Mouse (Mus musculus): ENCODE measurements around the gene 1190005I06Rik.
A peak's percentile ranks its signal among the peaks of the same experiment; 100 is the strongest.

Gene 1190005I06Rik

GRCm38 (mm10) chr8:120622161-120622560, 25.3 kb downstream of the 1190005I06Rik start:
- DNase-seq (ENCODE audit: low read depth in 2 of 2, low spot score in 2 of 2), result no peak

DNA sequence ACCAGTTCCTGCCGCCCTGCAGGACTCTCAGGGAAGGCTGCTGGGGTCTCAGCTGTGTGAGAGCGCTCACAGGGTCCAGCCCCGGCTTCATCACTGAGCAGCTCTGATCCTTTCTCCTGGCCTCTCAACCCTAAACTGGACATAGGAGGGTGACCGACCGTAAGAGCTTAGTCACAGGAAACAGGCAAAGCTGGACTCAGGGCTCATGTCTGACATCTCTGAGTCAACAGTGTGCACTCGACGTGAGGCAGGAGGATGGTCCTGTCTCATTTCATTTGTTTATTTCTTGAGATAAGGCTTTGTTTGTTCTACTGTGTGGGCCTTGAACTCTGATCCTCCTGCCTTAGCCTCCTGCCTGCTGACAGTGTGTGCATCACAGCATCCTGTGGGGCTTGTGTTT, 27.0 kb downstream of the 1190005I06Rik start:
- DNase-seq (ENCODE audit: low read depth in 2 of 2, low spot score in 2 of 2), result no peak

DNA sequence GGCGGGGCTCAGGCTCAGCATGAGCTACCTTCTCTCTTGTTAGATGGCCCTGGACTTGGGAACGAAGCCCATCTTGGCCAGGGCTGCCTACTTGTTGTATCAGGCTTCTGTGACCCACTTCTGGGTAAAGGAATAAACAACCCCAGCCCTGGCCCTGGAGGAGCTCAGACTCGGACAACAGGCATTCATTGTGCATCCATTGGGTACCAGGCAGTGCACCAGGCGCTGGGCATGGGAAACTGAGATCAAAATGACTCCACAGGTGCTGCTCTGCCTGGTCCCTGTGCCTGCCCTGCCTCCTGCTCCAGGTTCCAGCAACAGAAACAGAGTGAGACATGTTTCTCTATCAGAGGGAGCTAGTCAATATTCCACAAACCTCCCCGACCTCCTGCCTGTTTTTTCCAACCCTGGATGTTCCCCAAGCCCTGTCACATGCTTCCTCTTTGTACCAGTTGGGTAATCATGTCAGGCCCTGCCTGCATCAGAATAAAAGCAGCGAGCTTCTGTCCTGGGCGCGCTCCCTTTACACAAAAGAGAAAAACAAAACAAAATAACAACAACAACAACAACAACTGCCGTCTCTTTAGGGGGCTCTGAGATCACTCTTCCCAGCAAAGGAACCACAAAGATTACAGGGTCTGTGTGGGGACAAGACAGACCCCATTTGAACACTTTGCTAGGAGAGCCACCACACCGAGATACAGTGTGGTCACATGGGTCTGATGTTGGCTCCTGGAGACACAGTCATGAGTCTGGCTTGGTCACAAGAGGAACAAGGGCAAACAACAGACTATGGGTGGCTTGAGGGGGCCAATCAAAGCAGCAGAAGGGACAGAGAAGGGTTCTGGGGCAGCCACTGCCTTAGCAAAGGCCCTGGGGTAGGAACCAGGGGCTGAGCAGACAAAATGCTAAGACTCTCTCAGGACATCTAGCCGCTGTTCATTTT, 27.9 kb downstream of the 1190005I06Rik start:
- DNase-seq (ENCODE audit: low read depth in 2 of 2, low spot score in 2 of 2), result no peak

GRCm38 (mm10) chr8:120618110-120618509, 29.3 kb downstream of the 1190005I06Rik start:
- DNase-seq (ENCODE audit: low read depth in 2 of 2, low spot score in 2 of 2), result peak; percentile 59

DNA sequence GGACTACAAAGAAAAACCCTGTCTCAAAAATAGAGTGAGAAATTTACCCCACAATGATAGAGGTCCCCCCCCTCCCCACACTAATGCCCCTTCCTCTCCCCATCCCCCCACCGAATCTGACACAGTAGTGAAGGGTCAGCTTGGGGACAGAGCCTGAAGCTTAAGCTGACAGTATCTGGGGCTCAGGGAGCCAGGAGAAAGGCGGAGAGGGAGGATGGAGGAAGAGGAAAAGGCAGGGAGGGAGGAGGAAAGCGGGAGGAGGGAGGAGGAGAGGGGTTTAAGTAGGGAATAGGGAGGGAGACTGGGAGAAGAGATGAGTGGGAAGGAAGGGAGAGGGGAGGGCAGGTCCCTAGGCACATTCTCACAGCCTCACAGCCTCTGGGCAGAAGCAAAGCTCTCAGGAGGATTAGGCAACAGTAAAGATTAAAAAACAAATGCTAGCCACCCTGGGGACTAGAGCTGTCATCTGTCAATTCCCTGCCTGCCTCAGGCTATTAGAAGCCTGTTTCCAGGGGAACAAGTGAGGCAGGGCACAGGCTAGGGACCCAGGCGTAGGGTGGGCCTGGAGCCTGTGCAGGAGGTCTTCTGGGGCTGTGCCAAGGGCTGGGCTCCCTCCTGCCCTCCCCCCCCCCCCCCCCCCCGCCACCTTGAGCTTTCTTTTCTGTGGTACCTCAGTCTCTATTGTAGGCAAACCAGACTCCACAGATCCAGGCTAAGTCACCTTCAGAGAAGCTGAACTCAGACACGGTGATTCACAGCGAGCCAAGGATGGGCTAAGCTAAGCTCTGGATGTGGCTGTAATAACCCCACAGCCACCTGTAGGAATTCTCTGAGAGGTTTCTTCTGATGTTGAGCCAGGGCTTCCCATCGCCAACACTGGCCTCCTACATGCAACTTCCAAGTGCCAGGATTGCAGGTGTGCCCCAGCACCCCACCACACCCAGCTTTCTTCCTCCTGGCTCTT, 30.5 kb downstream of the 1190005I06Rik start:
- DNase-seq (ENCODE audit: low read depth in 2 of 2, low spot score in 2 of 2), result no peak

GRCm38 (mm10) chr8:120614491-120614890, 32.9 kb downstream of the 1190005I06Rik start:
- no peak for DNase-seq (ENCODE audit: low read depth in 2 of 2, low spot score in 2 of 2)

DNA sequence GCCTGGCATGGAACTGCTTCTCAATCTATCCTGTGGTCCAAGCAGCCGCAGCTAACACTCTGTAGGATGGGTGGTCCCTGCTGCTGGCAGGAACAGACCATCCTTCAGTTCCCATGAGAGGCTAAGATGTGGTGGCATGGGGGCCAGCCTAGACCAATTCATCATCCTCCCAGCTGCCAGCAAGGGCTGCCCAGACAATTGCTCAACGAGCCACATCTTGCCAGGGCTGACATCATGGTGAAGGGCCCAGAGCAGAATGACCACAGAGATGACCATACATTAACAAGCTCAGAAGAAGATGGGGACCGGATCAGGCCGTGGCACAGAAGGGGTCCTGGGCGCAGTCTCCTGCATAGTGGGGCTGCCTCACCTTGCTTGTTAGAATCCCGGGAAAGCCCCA, 36.6 kb downstream of the 1190005I06Rik start:
- DNase-seq (ENCODE audit: low read depth in 2 of 2, low spot score in 2 of 2), result no peak

- peak; percentile 50 to 69 for DNase-seq (ENCODE audit: low read depth in 2 of 2, low spot score in 2 of 2)
These were observed 39.5 kb downstream of the 1190005I06Rik start for GRCm38 (mm10) chr8:120607885-120608284.

- no peak for DNase-seq (ENCODE audit: low read depth in 2 of 2, low spot score in 2 of 2)
These were observed 40.0 kb downstream of the 1190005I06Rik start for GRCm38 (mm10) chr8:120607460-120607859.

DNA sequence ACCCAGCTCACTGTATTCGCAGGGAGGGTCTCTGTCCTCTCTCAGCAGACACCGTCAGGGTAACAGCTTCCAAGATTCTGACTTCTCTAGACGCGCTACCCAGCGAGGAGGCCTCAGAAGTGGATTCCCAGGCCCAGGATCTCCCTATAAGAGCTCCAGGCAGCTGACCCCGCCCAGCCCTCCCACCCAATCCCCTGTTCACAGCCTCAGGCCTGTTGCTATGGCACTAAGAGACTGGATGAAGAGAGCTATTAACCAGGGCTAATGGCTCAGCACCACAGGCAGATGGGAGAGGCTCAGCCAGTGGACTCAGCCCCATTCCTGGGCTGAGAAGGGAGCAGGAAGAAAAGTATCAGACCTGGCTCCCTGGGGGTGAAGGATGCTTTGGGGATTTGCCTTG, 44.8 kb downstream of the 1190005I06Rik start:
- DNase-seq (ENCODE audit: low read depth in 2 of 2, low spot score in 2 of 2), result no peak

DNA sequence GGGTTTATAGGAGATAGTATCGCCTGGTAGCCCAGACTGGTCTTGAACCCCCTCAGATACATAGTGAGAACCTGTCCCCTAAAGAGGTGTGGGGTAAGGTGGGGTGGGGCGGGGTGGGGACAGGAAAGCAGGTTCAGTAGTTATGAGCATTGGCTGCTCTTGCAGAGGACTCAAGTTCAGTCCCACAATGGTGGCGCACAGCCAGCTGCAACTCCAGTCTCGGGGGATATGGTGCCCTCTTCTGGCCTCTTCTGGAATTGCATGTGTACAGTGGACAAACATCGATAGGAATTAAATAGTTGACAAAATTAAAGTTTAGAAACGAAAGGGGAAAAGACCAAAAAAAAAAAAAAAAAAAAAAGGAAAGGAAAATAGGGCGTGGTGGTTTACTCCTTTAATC, 47.9 kb downstream of the 1190005I06Rik start:
- peak; percentile 72 to 73 for DNase-seq (ENCODE audit: low read depth in 2 of 2, low spot score in 2 of 2)

DNA sequence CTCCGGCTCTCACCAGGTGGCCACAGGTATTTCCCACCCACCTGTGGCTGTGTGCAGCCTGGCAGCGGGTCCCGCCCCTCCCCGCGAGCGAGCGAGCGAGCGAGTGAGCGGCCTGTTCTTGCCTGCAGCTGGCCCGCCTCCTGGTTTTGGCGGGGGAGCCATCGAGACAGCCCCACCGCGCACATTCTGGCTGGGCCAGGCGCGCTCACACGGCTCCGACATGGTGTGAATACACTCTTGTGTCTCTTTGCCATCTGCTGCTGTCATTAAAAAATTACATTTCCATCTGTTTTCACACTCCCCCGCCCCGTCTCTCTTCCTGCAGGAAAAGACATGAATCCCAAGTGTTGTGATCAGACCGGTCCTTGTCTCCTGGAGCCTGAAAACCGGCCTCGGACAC, 48.9 kb downstream of the 1190005I06Rik start:
- DNase-seq (ENCODE audit: low read depth in 2 of 2, low spot score in 2 of 2), result no peak

DNA sequence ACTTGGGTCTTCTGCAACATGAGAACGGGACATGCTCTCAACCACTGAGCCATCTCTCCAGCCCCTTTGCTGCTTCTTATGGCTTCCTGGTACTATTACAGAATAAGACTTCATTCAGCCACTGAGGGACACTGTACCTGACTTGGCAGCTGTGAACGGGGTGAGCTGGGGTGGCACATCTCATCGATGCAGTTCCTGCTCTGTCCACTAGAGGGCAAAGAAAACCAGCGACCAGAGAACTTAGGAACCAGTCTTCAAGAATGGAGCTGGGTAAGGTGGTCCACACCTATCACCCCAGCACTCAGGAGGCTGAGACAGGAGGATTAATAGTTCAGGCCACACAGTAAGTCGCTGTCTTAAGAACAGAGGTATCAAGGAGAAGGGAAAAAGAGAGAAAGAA, 51.5 kb downstream of the 1190005I06Rik start:
- DNase-seq (ENCODE audit: low read depth in 2 of 2, low spot score in 2 of 2), result peak; percentile 58 to 60

- DNase-seq (ENCODE audit: low read depth in 2 of 2, low spot score in 2 of 2), result peak in 1 of 2 experiments; percentile 31
These were observed 52.9 kb downstream of the 1190005I06Rik start for GRCm38 (mm10) chr8:120594571-120594970.

GRCm38 (mm10) chr8:120591587-120592292, 55.7 kb downstream of the 1190005I06Rik start:
- DNase-seq (ENCODE audit: low read depth in 2 of 2, low spot score in 2 of 2), result no peak

DNA sequence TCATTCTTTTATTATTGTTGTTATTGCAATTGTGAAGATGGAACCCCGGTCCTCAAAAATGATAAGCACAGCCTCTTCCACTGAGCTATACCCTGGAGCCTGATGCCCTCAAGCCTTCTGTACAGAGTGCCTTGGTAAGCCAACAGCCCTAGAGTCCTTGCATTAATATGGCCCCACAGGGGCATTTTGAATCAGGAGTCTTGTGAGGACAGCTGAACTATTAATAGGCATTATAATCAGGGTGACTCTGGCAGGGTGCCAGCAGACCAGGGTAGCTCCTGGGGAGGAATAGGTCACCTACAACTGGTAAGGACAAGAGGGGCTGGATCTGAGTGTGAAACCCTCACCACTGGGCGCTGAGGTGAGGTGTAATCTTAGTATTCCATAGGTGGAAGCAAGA, 57.5 kb downstream of the 1190005I06Rik start:
- no peak for DNase-seq (ENCODE audit: low read depth in 2 of 2, low spot score in 2 of 2)

DNA sequence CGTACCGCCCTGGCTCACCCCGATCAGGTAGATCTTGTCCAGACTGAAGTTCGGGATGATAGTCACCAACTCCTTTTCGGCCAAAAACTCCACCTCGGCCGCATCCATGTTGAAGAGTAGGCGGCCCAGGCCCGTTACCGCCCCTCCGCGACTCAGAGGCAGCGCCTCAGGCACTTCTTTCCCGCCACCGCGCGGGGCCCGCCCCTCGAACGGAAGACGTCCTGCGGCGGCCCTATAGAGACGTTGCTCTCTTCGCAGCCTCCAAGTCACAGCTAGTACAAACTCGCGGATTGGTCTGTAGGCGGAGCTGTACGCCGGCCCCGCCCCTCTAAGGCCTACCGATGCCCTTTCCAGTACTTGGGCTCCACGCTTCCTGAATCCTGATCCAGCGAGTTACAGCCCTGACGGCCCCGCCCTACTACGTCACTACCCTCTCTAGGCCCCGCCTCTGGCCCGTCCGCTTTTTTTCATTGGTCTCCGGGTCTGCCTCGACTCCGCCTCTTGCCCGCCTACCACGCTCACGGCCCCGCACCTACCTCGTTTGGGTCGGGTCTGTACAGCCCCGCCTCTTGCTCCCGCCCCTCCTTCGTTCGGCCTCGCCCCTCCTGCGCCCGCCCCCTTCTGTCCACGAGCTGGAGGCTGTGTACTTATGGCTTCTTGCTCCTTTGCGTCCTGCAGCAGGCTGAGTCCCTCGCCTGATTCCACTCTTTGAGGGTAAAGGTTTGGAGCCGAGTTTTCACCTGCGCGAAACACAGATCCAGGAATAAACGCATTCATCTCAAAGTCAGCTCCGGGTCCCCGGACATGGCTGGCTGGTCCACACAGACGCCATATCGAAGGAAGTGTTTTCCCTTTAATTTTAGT, 58.3 kb downstream of the 1190005I06Rik start, which contains the start of gene Gins2:
TSS of gene Gins2 (minus strand) at position 397 of the 864 bp plus-strand sequence.
- peak; percentile 98 for DNase-seq (ENCODE audit: low read depth in 2 of 2, low spot score in 2 of 2)

GRCm38 (mm10) chr8:120585521-120585920, 61.9 kb downstream of the 1190005I06Rik start:
- no peak for DNase-seq (ENCODE audit: low read depth in 2 of 2, low spot score in 2 of 2)

GRCm38 (mm10) chr8:120581811-120582210, 65.6 kb downstream of the 1190005I06Rik start:
- DNase-seq (ENCODE audit: low read depth in 2 of 2, low spot score in 2 of 2), result no peak

DNA sequence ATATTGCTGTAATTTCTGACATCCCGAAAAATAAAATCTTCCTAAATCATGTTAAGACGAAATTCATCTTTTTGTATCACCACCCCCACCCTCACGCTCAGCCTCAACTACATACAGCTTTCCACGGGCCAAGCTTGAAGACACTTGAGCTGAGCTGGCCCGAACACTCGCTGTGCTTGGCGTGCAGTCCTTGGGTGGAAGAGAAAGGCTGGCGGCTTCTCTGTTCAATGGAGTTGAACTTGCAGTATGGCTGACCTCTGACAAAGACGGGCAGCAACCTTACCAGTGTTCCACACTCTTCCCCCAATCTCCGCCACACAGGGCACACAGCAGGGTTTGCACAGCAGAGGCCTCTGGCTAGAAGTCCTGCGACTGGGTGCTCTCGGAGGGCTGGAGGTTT, 66.1 kb downstream of the 1190005I06Rik start:
- DNase-seq (ENCODE audit: low read depth in 2 of 2, low spot score in 2 of 2), result no peak

Data from CD8-positive naive resting alpha-beta T cell, adult 2 months (primary cell).